Mouse (Mus musculus) thymus, postnatal 10 days (tissue): ENCODE results near the gene Vinac1.

Experiments used
- DNase-seq, 2 experiments: peaks; one replicate each; pipeline ENCODE4 v3.0.0; 2021; ENCODE audit warnings: low spot score in 2 of 2

The Vinac1 gene

DNA sequence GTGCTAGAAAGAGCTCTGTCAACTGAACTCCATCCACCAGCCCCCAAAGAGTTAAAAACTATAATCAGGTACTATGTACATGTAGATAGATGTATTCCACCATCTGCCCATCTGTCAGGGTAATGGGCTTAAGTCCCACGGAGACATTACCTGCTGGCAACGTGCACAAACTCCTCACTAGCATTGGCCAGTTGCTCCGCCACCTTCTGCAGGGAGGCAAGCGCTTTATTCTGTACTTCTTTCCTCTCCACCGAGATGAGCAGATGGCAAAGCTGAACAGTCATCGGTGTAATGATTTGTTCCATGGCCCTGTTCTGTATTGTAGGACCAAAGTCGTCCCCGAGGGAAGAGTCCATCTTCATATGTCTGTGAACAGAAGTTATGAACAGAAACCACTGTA, at the start of gene Vinac1:
Gene Vinac1 (minus strand): TSS at position 362 of the 400 bp plus-strand sequence.
- DNase-seq: no peak

DNA sequence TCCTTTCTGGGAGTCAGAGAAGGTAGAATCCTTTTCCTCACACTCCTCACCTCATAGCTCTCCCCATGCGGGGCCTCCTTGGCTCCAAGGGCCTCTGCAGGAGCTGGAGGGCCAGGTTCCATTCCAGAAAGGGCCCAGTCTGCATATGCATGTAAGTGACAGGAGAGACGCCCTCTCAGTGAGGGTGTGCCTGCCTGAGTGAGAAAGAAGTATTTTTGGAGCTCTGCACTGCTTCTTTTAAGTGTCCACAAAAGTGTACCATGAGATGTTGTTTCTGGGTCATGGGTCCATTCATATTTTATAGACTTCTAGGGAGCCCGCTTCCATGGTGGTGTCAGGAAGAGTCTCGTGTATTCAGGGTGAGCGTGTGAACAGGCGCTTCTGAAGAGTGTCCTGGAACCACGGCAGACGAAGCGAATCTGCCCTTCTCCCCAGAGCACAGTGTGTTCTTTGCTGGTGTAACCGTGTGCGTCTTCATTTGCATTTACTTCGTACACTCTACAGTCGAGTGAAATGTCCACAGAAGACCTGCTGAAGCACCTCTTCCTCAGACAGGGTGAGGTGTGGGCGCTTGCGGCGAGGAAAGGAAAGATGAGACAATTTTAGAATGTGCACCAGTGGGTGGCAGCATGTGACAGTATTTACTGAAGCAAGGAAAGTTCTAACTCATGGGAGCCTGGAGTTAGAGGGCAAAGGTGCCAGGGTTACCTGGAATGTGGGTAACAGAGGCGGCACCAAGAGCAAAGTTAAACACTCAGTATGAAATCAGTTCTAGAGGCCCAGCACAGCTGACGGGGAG, 46.2 kb upstream of the Vinac1 start:
- no peak for DNase-seq

DNA sequence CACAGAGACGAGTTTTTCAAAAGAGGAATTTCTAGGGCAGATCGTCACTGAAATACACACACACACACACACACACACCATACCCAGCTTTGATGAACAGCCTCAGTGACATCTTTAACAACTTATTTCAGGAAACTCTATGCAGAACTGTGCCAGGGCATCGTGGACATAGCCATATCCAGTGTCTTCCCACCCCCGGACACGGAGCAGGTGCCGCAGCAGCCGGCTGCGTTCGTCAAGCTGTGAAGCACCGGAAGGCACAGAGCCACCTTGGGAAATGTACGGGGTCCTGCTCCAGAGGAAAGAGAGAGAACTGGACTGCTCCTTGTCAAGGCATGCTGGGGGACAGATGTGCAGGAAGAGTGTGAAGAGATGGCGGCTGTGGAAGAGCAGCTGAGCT, 44.8 kb upstream of the Vinac1 start:
- DNase-seq: no peak

DNA sequence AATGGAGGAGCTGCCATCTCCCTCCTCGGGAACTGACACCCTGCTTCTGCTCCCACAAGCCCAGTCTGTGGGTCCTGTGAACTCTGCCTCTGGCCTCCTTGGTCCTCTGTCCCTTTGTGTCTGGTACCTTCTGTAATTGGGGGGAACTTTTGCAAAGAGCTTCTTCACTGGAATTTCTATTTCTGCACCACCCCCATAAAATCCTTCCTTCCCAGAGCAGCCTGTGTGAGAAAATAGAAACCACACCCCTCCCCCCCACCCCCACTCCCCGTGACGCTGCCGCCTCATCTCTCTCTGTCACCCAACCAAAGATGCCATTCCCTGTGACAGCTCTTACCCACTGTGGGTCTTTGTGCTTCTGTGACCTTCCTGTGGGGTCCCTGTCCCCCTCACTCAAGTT, 42.4 kb upstream of the Vinac1 start:
- no peak for DNase-seq

DNA sequence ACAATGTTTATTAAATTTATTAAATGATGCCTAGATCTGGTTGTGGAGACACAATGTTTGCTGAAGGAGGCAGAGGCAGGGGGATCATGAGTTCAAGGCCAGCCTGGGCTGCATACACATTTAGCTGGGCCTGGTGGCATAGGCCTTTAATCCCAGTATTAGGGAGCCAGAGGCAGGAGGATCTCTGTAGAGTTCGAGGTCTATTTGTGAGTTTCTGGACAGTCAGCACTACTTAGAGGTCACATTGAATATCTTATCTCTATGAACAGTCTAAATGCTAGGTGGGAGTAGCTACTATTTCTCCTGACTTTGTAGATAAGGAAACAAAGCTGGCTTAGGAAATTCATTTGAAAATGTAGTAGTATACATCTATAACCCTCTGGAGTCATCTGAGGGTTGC, 39.5 kb upstream of the Vinac1 start:
- DNase-seq: no peak

DNA sequence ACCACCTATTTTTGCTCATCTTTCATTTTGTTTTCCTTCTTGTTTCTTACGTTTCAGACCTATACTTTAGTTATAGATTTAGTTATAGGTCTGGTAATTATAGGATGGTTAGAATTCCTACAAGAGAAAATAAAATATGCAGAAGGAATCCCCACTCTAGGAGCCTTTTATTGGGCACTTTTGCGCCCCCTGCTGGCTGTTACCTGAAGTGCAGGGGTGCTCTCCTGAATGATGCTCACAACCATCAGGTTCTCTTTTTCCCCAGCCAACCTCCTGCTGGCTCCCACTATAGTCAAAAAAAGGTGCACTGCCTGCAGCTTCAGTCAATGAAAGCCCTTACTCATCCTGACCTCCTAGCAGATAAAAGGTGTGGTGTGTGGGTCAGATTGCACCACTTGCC, 37.0 kb upstream of the Vinac1 start:
- DNase-seq: peak in 1 of 2 experiments; percentile 17

DNA sequence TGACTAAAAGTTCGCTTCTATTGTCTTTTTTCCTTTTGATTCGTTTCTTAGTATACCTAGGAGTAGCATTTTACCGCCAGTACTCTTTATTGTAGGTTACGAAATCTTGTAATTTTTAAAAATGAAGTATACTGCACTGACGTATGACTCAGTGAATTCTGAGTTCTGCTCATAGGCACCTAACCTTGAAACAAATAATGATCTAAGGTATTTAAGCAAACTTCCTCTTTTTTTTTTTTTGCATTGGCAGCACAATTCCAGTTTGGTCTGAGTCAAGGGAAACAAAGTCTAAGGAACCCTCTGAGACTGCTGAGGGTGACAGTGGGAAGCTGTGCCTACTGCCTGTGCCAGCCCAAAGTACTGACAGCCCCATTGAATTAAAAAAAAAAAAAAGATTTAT, 35.5 kb upstream of the Vinac1 start:
- no peak for DNase-seq

DNA sequence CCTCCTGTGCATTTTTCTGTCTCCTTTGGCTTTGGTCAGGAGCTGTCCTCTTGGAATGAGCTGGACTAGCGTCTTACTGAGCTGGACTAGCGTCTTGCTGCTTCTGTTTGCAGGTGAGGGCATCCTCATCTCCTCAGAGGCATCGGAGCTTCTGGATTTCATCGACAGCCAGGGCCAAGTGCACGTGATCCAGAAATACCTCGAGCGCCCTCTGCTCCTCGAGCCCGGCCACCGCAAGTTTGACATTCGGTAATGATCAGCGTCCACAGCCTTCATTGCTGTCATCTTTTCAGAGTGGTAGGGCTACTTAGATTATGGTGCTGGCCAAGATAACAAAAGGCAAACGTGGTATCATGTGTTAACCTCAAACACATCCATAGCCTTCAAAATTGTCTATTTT, 33.1 kb upstream of the Vinac1 start:
- DNase-seq: no peak

DNA sequence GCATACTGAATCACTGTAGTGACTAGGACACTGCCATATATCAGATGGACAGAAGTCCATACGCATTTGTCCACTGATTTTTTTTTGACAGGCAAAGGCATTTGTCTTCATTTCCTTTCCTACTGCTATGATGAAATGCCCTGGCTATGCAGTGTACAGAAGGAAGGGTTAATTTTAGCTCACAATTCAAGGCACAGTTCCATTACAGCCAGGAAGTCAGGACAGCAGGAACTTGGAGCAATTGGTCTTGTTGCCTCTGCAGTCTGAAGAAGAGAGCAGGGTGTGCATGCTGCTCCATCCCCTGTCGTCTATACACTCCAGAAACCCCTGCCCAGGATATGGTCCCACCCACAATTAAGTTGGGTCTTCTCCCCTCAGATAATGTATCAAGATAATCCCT, 31.2 kb upstream of the Vinac1 start:
- DNase-seq: no peak

DNA sequence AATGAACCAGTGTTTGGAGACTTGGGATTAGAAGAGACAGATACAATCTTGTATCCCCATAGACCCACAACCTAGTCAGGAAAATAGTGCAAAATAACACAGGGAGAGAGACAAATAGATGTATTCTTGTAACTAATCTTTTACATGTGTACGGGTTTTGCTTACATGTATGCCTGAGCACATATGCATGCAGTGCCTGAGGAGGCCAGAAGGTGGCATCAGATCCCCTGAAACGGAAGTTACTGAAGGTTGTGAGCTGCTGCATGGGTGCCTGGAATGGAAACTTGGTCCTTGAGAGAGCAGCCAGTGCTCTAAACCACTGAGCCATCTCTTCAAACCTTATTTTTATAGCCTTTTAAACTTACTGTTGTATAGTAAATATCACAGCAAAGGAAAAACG, 30.3 kb upstream of the Vinac1 start:
- peak in 1 of 2 experiments; percentile 31 for DNase-seq

DNA sequence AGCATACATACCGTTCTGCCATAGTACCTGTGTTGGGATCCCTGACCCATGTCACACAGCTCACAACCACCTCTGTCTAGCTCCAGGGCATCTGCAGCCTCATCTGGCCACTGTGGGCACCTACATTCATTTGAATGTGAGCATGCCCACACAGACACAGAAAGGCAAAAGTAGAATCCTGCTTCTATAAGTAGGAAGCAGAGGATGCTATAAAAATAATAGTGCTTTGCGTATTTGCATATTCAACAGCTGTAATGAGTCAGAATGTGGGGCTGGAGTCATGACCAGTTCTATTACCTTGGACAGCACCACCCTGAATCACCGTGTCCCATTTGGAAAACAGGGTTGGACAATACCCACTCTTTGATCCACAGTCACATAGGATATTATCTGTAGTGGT, 22.3 kb upstream of the Vinac1 start:
- DNase-seq: no peak

DNA sequence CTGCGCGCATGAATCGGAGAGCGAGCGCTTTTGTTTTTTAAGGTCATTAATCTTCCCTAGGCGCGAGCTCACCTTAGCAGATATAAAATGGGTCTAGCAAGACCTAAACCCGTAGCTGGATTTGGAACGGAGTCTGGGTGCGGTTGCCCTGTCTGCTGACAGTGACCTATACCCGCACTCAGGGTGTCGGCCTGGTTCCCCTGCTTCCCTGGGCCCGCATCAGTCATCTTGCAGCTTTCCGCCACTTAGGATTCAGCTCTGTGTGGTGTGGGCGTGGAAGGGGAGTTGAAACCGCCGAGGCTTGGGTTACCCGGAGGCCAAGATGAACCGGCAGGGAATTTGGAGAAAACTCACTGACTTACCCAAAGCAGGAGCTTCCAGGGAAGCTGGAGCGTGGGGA, 18.4 kb upstream of the Vinac1 start:
- DNase-seq: peak; percentile 33 to 43

DNA sequence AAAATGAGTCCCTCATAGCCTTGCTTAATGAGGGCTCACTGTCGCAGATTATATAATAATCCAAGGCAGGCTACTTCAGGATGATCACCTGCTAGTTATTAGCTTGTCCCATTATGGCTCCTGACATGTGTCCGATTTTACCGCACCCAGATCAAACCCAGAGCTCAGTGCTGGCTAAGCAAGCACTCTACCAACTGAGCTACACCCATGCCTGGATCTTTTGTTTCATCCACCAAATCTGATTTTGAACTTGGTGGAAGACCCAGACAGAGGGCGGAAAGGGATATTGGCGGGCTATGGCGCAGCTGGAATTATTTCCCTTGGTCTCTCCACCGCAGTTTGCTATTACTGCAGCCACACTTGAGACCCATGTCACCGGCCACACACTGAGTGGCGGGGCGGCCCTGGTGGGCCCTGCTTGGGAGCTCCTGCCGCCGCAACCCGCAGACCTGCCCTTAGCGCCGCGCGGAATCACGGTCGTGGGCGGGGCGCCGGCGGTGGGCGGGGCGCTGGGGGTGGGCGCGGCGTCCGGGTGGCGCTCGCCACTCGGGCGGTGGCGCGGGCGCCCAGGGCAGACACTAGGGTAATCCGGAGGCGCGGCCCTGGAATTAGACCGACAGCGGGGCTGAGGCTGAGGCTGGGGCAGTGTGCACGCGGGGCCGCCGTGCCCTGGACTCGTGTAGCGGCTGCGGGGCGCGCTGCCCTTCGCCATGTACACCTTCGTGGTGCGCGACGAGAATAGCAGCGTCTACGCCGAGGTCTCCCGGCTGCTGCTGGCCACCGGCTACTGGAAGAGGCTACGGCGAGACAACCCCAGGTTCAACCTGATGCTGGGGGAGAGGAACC, 17.7 kb upstream of the Vinac1 start, which contains the start of gene Ttl:
Gene Ttl (plus strand): TSS at position 506 of the 846 bp plus-strand sequence.
- DNase-seq: peak; percentile 60 to 79

DNA sequence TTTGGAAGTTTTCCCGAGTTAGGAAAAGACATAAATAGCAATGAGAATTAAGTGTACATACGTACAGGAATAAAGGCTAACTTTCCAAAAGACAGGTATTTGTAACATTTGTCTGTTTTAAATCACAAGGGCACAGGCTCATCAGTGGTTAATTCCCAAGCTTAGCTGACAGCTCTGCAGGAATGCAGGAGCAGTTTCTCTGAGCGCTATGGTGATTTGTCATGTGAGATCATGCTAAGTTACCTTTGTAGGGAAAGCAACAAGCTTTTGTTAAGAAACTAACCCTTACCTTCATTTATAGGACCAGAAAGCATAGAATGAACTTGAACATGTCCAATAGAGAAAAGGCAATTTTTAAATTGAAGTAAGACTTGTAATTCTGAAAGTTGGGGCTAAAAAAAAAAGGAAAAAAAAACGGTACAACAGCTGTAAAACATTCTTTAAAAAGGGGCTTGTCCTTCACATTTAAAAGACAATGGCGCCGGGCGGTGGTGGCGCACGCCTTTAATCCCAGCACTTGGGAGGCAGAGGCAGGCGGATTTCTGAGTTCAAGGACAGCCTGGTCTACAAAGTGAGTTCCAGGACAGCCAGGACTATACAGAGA, 13.6 kb upstream of the Vinac1 start:
- DNase-seq: no peak

DNA sequence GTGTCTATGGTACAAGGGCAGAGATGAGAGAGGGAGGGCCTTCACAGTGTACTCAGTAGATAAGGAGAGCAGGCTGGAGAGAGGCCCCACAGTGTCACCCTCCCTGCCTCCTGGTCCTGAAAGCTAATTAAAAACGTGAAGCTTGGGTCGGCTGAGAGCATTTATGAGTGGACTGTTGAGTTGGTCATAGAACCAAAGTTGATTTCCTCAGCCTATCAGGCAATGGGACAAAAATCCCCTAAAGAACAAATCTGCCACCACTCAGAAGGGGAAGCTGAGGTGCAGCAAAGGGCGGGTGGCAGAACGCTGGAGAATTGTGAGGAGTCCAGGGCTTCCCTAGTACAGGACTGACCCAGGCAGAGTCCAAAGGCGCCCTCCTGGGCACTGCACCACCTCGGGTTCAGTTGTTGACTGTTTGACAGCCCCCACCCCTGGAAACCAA, 10.0 kb upstream of the Vinac1 start:
- no peak for DNase-seq

DNA sequence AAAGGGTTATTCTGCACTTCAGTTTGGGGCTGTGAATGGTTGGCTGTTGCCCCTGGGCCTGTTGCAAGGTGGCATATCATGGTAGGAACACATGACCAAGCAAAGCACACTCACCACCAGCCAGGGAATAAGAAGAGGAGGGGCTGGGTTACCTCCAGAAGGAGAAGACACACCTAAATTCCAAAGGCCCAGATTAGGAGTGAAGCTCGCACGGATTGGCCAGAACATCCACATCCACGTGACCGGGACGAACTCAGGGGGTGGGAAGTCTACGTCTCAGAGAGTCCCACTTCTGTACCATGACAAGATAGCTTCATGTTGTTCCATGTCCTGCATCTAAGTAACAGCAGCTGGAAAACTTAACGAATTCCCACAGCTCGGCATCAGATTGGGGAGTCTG, 9.3 kb upstream of the Vinac1 start:
- DNase-seq: no peak

DNA sequence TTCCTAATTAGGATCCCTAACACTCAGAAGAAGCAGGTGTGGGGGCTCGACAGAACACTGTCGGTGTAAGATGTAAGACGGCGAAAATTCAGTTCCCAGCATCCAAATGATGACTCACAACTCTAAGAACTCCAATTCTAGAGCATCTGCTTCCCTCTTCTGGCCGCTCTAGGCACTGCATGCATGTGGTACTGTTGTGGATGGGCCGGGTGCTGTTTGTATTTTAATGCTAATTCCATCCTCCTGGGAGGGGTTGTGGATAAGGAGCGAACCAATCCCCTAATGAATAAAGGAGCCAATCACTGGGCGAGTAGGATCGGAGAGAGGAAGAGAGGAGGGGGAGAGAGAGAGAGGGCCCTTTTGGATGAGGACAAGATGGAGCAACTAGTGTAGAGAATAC, 8.6 kb upstream of the Vinac1 start:
- peak in 1 of 2 experiments; percentile 44 for DNase-seq

DNA sequence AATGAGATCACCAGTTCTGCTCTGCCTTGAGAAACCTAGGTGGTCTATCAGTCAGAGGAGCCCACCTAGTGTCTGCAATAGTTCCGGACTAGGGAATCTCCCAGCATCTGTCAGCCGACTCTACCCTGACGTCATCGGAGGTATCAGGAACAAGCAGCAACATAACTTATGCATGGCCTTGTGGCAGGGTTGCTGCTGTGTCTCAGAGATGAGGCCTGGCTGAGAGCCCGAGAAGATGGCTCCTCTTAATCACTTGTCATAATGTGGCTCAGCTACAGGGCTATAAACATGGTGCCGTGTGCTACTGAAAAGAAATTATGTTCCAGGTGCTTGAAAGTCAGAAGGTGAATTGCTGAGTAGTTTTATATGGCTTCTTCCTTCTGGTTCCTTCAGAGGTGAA, 7.8 kb upstream of the Vinac1 start:
- DNase-seq: no peak

DNA sequence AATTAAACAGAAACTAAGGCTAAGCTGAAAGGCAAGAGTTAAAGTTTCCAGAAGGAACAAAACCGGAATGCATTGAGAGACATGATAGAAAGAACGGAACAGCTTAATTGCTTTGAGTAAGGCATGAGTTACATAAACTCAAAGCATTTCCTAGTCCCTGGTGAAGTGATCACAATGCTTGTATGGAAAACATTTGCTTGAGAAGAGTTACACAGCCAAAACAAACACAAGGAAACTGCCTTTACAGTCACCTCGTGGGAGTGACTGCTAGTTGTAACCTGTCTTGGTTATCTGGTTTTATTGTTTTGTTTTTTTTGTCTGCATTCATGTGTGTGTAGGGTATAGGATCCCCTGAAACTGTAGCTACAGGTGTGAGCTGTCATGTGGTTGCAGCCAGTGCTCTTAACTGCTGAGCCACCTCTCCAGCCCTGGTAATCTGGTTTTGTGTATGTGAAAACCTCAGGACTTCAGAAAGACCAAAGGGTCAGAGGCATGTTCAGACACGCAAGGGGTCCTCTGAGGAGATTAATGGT, 4.5 kb upstream of the Vinac1 start:
- DNase-seq: no peak

DNA sequence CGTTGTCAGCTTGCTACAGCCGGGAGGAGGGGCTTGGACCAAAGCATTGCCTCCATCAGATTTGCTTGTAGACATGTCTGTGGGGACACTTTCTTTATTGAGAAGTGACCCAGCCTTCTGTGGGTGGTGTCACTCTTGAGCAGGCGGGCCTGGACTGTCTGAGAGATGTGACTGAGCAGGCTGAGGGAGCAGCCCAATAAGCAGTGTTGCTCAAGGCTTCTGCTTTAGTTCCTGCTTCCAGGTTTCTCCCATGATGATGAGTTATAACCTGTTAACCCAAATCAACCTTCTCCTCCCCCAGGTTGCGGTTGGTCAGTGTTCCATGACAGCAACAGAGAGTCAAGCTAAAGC, 1.2 kb downstream of the Vinac1 start:
- DNase-seq: no peak

DNA sequence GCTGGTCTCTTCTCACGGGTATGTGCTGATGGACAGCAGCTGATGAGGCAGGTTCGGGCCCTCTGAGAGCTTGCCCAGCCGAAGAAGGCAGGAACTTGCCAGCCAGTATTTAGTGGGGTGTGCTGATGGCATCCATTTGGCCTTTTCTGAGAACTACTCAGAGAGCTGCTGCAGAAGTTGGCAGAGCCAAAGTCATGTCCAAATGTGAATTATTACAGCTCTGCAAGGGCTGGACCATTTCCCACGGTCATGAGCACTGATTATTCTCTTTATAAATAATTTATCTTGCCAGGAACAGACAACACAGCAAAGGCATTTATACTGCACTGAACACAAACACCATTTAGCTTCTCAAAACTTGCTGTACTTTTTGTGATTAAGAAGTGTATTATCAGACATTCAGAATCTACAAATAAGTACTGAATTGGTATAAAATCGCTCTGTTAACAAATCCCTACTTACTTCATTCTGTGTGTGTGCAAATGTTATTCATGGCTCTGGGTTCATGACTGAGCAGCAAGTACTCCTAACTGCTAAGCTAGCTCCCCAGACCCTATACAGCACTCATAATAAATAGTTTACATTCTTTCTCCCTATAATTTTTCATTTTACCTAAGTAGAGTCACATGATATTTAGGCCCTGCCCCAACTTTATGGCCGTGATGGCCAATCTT, 1.7 kb downstream of the Vinac1 start:
- DNase-seq: no peak

DNA sequence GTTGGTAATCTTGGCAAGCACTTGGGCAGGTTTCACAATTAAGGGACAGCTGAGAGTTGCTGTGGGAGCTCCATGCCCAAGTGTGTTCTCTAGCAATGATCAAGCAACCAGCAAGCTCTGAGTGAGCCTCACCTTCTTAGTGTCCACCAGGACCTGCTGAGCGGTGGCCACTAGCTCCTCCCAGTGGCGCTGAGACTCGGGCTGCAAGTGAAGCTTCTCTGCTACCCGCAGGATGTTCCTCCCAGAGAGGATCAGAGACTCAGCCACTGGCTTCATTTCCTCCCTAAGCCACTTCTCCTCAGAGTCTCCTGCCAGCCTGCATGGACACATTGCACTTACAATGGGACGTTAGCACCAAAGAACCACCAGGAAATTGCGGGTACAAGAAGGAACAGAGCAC, 7.4 kb downstream of the Vinac1 start:
- DNase-seq: peak in 1 of 2 experiments; percentile 14
